Mouse (Mus musculus) hindbrain, embryonic 15.5 days (tissue): ENCODE results near the gene Lrrc15. TPM values are rescaled to one million over a fixed set of nuclear protein-coding genes. Genes with fewer than 3 reads are reported as not detected.

Experiments used
- ATAC-seq: fragments of 200-750 bp; cut with Nextera tagmentation; 2 replicates; pipeline ENCODE4 v1.8.0; 2017; ENCODE audit warnings: low read depth, moderate number of reproducible peaks, moderate TSS enrichment; ENCODE audit not compliant: low FRiP score
- H3K27ac ChIP-seq: fragments of 300-500 bp; sonication (generic); replicated peaks from 2 replicates; pipeline ENCODE4 v1.5.1; 2015; ENCODE audit warnings: mild to moderate bottlenecking, inconsistent platforms
- H3K27me3 ChIP-seq: fragments of 300-500 bp; sonication (generic); 2 replicates; pipeline ENCODE4 v1.6.1; 2015; ENCODE audit warnings: control low read depth, inconsistent platforms
- H3K36me3 ChIP-seq: fragments of 300-500 bp; sonication (generic); 2 replicates; pipeline ENCODE4 v1.6.1; 2015; ENCODE audit warnings: control low read depth, inconsistent platforms
- H3K4me1 ChIP-seq: fragments of 300-500 bp; sonication (generic); replicated peaks from 2 replicates; pipeline ENCODE4 v1.6.1; 2015; ENCODE audit warnings: control low read depth, inconsistent platforms
- H3K4me2 ChIP-seq: fragments of 300-500 bp; sonication (generic); 2 replicates; pipeline ENCODE4 v1.6.1; 2015; ENCODE audit warnings: moderate library complexity, mild to moderate bottlenecking, inconsistent platforms
- H3K4me3 ChIP-seq: fragments of 300-500 bp; sonication (generic); 2 replicates; pipeline ENCODE4 v1.5.1; 2015; ENCODE audit warnings: mild to moderate bottlenecking, inconsistent platforms
- H3K9ac ChIP-seq: fragments of 300-500 bp; sonication (generic); 2 replicates; pipeline ENCODE4 v1.6.1; 2015; ENCODE audit warnings: inconsistent platforms
- H3K9me3 ChIP-seq: fragments of 300-500 bp; sonication (generic); 2 replicates; pipeline ENCODE4 v1.6.1; 2016; ENCODE audit warnings: control low read depth, inconsistent platforms
- WGBS: fragments of 180-500 bp; shearing (Covaris S2); methylation state at CpG from one replicate; pipeline ENCODE4 v1.1.7; 2015; 5-methylcytosine and 5-hydroxymethylcytosine counted together
- polyA plus RNA-seq: library from polyadenylated mRNA; unstranded; fragments of >200 nt; fragmentation: Nextera tagmentation; extraction: Ambion mirVana; gene quantifications from 2 replicates; pipeline ENCODE4 v1.2.1, GENCODE M21; 2015

The Lrrc15 gene
- polyA plus RNA-seq, 1 experiment from 2014 or later = 0.27 TPM

GRCm38 (mm10) chr16:30273065-30273464, 10.0 kb downstream of the Lrrc15 start:
- Histone ChIP-seq H3K9ac (no peak overlapping the region), H3K27ac (no peak overlapping the region), H3K4me3 (no peak overlapping the region), H3K36me3 (no peaks in the 10 kb centered on the region), H3K9me3 (no peaks in the 10 kb centered on the region), H3K4me1 (peaks cover 13% of the 10 kb centered on the region; the same call in 1 of the 2 replicates), H3K4me2 (no peak overlapping the region), H3K27me3 (no peaks in the 10 kb centered on the region)
- ATAC-seq = no peak
- WGBS = 91% methylated on average over 8 of the region's 8 CpGs

GRCm38 (mm10) chr16:30271941-30272595, 11.0 kb downstream of the Lrrc15 start:
- no peak overlapping the region for H3K27ac ChIP-seq
- WGBS = 58% methylated on average over 6 of the region's 6 CpGs
- H3K36me3 ChIP-seq = no peaks in the 10 kb centered on the region
- ATAC-seq = no peak
- no peak overlapping the region for H3K9ac ChIP-seq
- peaks cover 13% of the 10 kb centered on the region; the same call in 1 of the 2 replicates for H3K4me1 ChIP-seq
- H3K9me3 ChIP-seq = no peaks in the 10 kb centered on the region
- H3K27me3 ChIP-seq = no peaks in the 10 kb centered on the region
- no peak overlapping the region for H3K4me2 ChIP-seq
- H3K4me3 ChIP-seq = no peak overlapping the region

- Histone ChIP-seq H3K9ac (no peak overlapping the region), H3K27ac (no peak overlapping the region), H3K36me3 (no peaks in the 10 kb centered on the region), H3K4me2 (no peak overlapping the region), H3K27me3 (no peaks in the 10 kb centered on the region), H3K9me3 (no peaks in the 10 kb centered on the region), H3K4me3 (no peak overlapping the region), H3K4me1 (peaks cover 13% of the 10 kb centered on the region; the same call in 1 of the 2 replicates)
- 66% methylated on average over 8 of the region's 8 CpGs for WGBS
- ATAC-seq = no peak
Measured at GRCm38 (mm10) chr16:30271223-30271761, 11.8 kb downstream of the Lrrc15 start.

GRCm38 (mm10) chr16:30267359-30267758, 15.7 kb downstream of the Lrrc15 start, which contains the start of gene Cpn2:
Cpn2 (minus strand) TSS chr16:30267499.
- Histone ChIP-seq H3K27me3 (no peaks in the 10 kb centered on the region; the same call in 1 of the 2 replicates), H3K36me3 (no peaks in the 10 kb centered on the region), H3K4me3 (no peak within 1 kb of the TSS), H3K4me2 (no peak within 1 kb of the TSS), H3K27ac (no peak within 1 kb of the TSS), H3K9me3 (no peaks in the 10 kb centered on the region), H3K9ac (no peak within 1 kb of the TSS), H3K4me1 (peaks cover 9% of the 10 kb centered on the region; the same call in 1 of the 2 replicates)
- no peak for ATAC-seq
- WGBS = 78% methylated on average over 5 of the region's 5 CpGs

GRCm38 (mm10) chr16:30266561-30266960, 16.5 kb downstream of the Lrrc15 start:
- H3K4me2 ChIP-seq = no peak overlapping the region

GRCm38 (mm10) chr16:30265611-30266010, 17.4 kb downstream of the Lrrc15 start:
- no peaks in the 10 kb centered on the region; the same call in 1 of the 2 replicates for H3K27me3 ChIP-seq
- no peak overlapping the region for H3K27ac ChIP-seq

More at GRCm38 (mm10) chr16:30266561-30266960, 16.5 kb downstream of the Lrrc15 start:
- Histone ChIP-seq H3K9ac (no peak overlapping the region), H3K27me3 (no peaks in the 10 kb centered on the region; the same call in 1 of the 2 replicates), H3K4me1 (0 out of 2 replicates have a peak, but pooled peaks cover 1% of the 10 kb centered on the region), H3K36me3 (no peaks in the 10 kb centered on the region), H3K9me3 (no peaks in the 10 kb centered on the region), H3K27ac (no peak overlapping the region), H3K4me3 (no peak overlapping the region)
- 81% methylated on average over 5 of the region's 5 CpGs for WGBS
- ATAC-seq = no peak

GRCm38 (mm10) chr16:30263156-30263555, 19.9 kb downstream of the Lrrc15 start:
- Histone ChIP-seq H3K4me1 (no peaks in the 10 kb centered on the region), H3K27ac (no peak overlapping the region), H3K4me2 (no peak overlapping the region), H3K27me3 (no peaks in the 10 kb centered on the region; the same call in 1 of the 2 replicates), H3K4me3 (no peak overlapping the region), H3K36me3 (no peaks in the 10 kb centered on the region), H3K9me3 (no peaks in the 10 kb centered on the region), H3K9ac (no peak overlapping the region)
- ATAC-seq = no peak; the same call in 1 of the 2 replicates
- 56% methylated on average over 4 of the region's 4 CpGs for WGBS

More at GRCm38 (mm10) chr16:30265611-30266010, 17.4 kb downstream of the Lrrc15 start:
- no peak overlapping the region for H3K9ac ChIP-seq
- H3K4me1 ChIP-seq = no peaks in the 10 kb centered on the region
- no peak for ATAC-seq
- no peaks in the 10 kb centered on the region for H3K36me3 ChIP-seq
- H3K4me3 ChIP-seq = no peak overlapping the region
- 81% methylated on average over 4 of the region's 4 CpGs for WGBS
- H3K4me2 ChIP-seq = no peak overlapping the region
- no peaks in the 10 kb centered on the region for H3K9me3 ChIP-seq

GRCm38 (mm10) chr16:30262664-30263063, 20.4 kb downstream of the Lrrc15 start:
- WGBS = 2% methylated on average over 2 of the region's 2 CpGs
- Histone ChIP-seq H3K4me1 (no peaks in the 10 kb centered on the region), H3K36me3 (no peaks in the 10 kb centered on the region), H3K4me3 (no peak overlapping the region), H3K27me3 (no peaks in the 10 kb centered on the region; the same call in 1 of the 2 replicates), H3K9ac (no peak overlapping the region), H3K27ac (no peak overlapping the region), H3K4me2 (no peak overlapping the region), H3K9me3 (no peaks in the 10 kb centered on the region)
- ATAC-seq = no peak

- Histone ChIP-seq H3K4me3 (no peak overlapping the region), H3K27me3 (no peaks in the 10 kb centered on the region; the same call in 1 of the 2 replicates), H3K36me3 (no peaks in the 10 kb centered on the region), H3K9me3 (no peaks in the 10 kb centered on the region), H3K4me1 (no peaks in the 10 kb centered on the region), H3K9ac (no peak overlapping the region), H3K27ac (no peak overlapping the region), H3K4me2 (no peak overlapping the region)
- no peak for ATAC-seq
- WGBS = 88% methylated on average over 10 of the region's 10 CpGs
Measured at GRCm38 (mm10) chr16:30262157-30262556, 20.9 kb downstream of the Lrrc15 start.

GRCm38 (mm10) chr16:30261341-30261740, 21.7 kb downstream of the Lrrc15 start:
- Histone ChIP-seq H3K27me3 (no peaks in the 10 kb centered on the region; the same call in 1 of the 2 replicates), H3K9me3 (no peaks in the 10 kb centered on the region), H3K27ac (no peak overlapping the region), H3K4me1 (no peaks in the 10 kb centered on the region), H3K9ac (no peak overlapping the region), H3K4me2 (no peak overlapping the region), H3K36me3 (no peaks in the 10 kb centered on the region), H3K4me3 (no peak overlapping the region)
- WGBS = 86% methylated on average over 9 of the region's 9 CpGs
- no peak for ATAC-seq

GRCm38 (mm10) chr16:30260012-30260635, 22.9 kb downstream of the Lrrc15 start:
- Histone ChIP-seq H3K36me3 (no peaks in the 10 kb centered on the region), H3K27me3 (no peaks in the 10 kb centered on the region; the same call in none of the 2 replicates), H3K4me1 (no peaks in the 10 kb centered on the region), H3K4me3 (no peak overlapping the region), H3K4me2 (no peak overlapping the region), H3K9me3 (no peaks in the 10 kb centered on the region), H3K9ac (no peak overlapping the region), H3K27ac (no peak overlapping the region)
- 86% methylated on average over 15 of the region's 15 CpGs for WGBS
- no peak for ATAC-seq

- 89% methylated on average over 10 of the region's 10 CpGs for WGBS
- Histone ChIP-seq H3K36me3 (no peaks in the 10 kb centered on the region), H3K4me3 (no peak overlapping the region), H3K27me3 (no peaks in the 10 kb centered on the region; the same call in none of the 2 replicates), H3K4me2 (no peak overlapping the region), H3K27ac (no peak overlapping the region), H3K9ac (no peak overlapping the region), H3K9me3 (no peaks in the 10 kb centered on the region), H3K4me1 (no peaks in the 10 kb centered on the region)
- ATAC-seq = no peak
Measured at GRCm38 (mm10) chr16:30259444-30259843, 23.6 kb downstream of the Lrrc15 start.
